Mouse (Mus musculus): ENCODE results near the gene Afdn.
"Not testable (repeated sequence)": the region's sequence is repeated elsewhere in the genome, so short reads cannot be mapped to it uniquely, and the experiment has no call there.

The Afdn gene

DNA sequence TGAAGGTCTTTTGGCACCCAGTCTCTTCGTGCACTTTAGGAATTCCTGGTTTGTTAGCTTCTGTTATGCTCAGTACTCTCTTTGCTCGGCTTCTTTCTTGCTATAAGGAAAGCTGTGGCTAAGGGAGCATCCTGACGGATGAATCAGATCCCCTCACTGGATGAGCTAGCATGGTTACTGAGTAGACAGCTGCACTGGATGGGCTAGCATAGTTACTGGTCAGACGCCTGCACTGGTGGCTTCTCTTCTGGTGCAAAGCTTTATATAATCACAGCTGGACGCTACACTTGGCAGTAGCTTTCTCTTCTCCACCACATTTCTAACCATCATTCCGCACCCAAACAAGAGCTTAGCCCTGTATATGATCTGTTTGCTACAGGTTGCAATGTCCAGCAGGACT, 5.4 kb upstream of the Afdn start:
- POLR2A ChIA-PET = interaction anchor here in 3 of 4 experiments (0.6 to 2.2 kb wide), 11 partner anchors 9 to 1768 kb away, joined by 3 to 8 read pairs (median 4); no protein-coding TSS in a partner anchor
- CTCF ChIA-PET = interaction anchor here in 1 of 4 experiments (1.9 kb wide), 1 partner anchor 73 kb away, joined by 4 read pairs; no protein-coding TSS in a partner anchor

DNA sequence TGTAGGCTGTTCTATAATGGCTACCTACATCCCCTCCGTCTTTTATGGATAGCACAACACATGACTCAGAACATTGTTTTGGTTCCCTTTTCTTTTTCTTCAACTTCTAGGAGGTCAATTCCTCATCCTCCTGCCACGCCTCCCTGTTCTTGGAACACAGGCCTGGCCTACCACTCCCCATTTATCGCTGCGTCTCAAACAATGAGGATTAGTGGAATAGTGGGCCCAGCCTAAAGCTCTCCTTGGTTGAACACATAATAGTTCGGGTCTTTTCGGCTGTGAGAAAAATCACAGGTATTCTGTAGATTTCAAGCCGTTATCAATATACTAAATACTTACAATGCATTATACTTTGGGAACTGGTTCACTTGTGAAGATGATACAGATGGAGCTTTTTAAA, 1.8 kb upstream of the Afdn start:
- POLR2A ChIA-PET = interaction anchor here in 3 of 4 experiments (0.6 to 2.9 kb wide), 16 partner anchors 8 to 421 kb away, joined by 3 to 27 read pairs (median 4); no protein-coding TSS in a partner anchor
- CTCF ChIA-PET = interaction anchor here in 2 of 4 experiments (0.6 to 1.1 kb wide), 3 partner anchors 10 to 77 kb away, joined by 3 to 4 read pairs (median 3); no protein-coding TSS in a partner anchor

DNA sequence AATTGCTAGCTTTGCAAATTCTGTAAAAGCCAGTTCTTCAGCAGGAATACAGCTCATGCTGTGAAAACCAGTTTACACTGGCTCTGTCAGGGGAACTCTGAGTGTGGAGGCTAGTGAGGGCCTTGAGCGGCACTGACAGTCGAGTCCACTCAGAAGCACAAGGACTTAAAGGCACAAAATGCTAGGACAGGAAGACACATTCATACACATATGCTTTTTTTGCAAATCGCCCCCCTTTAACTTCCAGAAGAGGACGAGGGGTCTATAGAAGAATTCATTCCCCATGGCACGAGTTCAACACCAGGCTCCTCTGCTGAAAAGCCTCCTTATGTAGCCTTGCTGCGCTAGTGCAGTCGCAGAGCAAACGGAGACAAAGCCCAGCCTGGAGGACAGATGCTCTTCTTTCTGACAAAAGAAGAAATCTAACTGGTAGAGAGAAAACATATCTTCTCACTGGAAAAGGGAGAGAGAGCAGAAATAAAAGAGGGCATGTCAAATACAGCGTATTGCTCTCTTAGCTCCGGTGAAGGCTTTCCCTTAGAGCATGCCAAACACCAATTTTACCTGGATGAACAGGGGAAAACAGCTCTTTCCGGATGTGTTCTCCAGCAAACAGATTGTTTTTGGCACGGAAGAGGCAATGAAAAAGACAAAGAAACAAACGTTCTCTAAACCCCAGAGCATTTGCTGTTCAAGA, 1.0 kb upstream of the Afdn start:
- ChIA-PET POLR2A (interaction anchor here in 3 of 4 experiments (0.7 to 2.9 kb wide), 23 partner anchors 9 to 101 kb away, joined by 3 to 27 read pairs (median 4); no protein-coding TSS in a partner anchor), CTCF (interaction anchor here in 3 of 4 experiments (0.6 to 1.1 kb wide), 4 partner anchors 10 to 78 kb away, joined by 3 to 4 read pairs (median 3); no protein-coding TSS in a partner anchor)

- POLR2A ChIA-PET = interaction anchor here in 3 of 4 experiments (0.7 to 2.9 kb wide), 9 partner anchors 11 to 102 kb away, joined by 3 to 27 read pairs (median 4); no protein-coding TSS in a partner anchor
- CTCF ChIA-PET = interaction anchor here in 1 of 4 experiments (1.0 kb wide), 1 partner anchor 79 kb away, joined by 3 read pairs; no protein-coding TSS in a partner anchor
Observed at GRCm38 (mm10) chr17:13760675-13761178, 388 bp downstream of the Afdn start.

DNA sequence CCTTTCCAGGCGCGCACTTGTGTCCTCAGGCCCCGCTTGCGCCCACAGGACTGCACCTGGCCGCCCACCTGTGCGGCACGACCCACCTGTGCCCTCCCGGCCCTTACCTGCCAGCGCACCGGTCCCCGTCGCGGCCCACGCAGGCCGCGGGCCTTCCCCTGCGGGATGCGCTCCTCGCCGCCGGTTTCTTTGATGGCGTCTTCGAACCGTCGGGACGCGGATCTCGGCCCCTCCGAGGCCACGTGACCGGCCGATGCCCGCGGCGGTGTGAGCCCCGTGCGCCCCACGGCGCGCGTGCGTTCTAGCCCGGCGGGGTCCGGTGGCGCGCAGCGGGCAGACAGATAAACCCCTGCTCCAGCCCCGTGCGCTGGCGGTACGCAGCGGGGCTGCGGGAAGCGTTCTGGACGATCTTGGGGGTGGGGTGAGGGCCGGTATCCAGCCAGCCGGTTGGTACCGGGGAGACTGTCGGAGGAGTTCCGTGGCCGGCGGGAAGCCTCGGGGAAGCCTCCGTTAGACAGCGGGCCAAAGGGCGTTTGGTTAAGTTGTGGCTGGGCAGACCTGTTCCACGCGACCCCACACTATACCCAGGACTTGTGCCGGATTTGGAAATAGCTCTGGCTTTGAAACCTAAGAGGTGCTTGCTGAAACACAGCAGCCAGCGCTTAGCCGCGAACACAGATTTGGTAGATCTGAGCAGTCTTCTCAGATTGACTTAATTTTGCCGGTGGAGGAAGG, 1.0 kb downstream of the Afdn start, which contains the start of gene Tcte2:
TSS of gene Tcte2 (minus strand) at position 647 of the 735 bp plus-strand sequence.
- POLR2A ChIA-PET = interaction anchor here in 3 of 4 experiments (0.6 to 2.9 kb wide), 18 partner anchors 10 to 753 kb away, joined by 3 to 27 read pairs (median 4); no protein-coding TSS in a partner anchor
- CTCF ChIA-PET = no interaction called here

GRCm38 (mm10) chr17:13763819-13764218, 3.5 kb downstream of the Afdn start:
- POLR2A ChIA-PET = interaction anchor here in 3 of 4 experiments (0.6 to 2.4 kb wide), 8 partner anchors 18 to 107 kb away, joined by 3 to 14 read pairs (median 4); no protein-coding TSS in a partner anchor
- CTCF ChIA-PET = no interaction called here

- CTCF ChIA-PET = not testable (repeated sequence)
- POLR2A ChIA-PET = interaction anchor here in 2 of 4 experiments (0.5 to 2.4 kb wide), 8 partner anchors 19 to 291 kb away, joined by 3 to 14 read pairs (median 4); no protein-coding TSS in a partner anchor
Observed at GRCm38 (mm10) chr17:13764911-13765310, 4.6 kb downstream of the Afdn start.

DNA sequence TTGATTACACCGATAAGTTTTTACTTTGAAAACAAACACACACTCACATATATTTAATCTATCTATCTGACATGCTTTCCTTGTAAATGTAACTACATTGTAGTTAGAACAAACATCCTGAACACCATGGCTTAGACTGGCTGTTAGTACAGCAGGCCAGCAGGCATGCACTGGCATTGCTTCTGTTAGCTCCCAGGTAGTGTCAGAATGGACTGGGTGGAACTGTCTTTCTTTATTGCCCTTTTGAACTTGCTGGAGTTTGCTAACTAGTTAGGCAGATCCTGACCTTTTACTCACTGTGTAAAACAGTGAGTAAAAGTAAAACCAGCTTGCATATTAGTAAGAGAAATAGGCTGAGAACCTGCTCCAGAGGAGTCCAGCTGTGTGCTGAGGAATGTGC, 8.2 kb downstream of the Afdn start:
- CTCF ChIA-PET = interaction anchor here in 3 of 4 experiments (0.5 to 1.6 kb wide), 15 partner anchors 9 to 296 kb away, joined by 3 to 24 read pairs (median 4); no protein-coding TSS in a partner anchor

DNA sequence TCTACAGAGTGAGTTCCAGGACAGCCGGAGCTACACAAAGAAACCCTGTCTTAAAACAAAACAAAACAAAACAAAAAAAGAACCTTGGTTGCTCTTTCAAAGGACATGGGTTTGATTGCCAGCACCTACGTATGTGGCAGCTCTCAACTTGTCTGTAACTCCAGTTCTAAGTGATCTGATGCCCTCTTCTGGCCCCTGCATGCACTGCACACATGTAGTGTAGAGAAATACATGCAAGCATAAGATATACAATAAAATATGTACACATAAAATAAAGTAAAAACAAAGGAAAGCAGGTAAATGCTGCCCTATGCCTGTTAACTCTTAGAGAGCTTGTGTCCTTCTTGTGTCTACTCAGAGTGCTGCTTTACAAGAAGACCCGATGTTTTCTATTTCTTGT, 8.9 kb downstream of the Afdn start:
- CTCF ChIA-PET = interaction anchor here (0.6 to 1.6 kb wide), 14 partner anchors 9 to 297 kb away, joined by 3 to 24 read pairs (median 5); no protein-coding TSS in a partner anchor
- POLR2A ChIA-PET = interaction anchor here in 3 of 4 experiments (0.5 to 2.1 kb wide), 18 partner anchors 8 to 297 kb away, joined by 3 to 13 read pairs (median 4); no protein-coding TSS in a partner anchor

More for the DNA sequence above, 8.2 kb downstream of the Afdn start:
- POLR2A ChIA-PET = interaction anchor here in 3 of 4 experiments (0.5 to 2.1 kb wide), 16 partner anchors 9 to 296 kb away, joined by 3 to 13 read pairs (median 4); no protein-coding TSS in a partner anchor

GRCm38 (mm10) chr17:13777676-13778075, 17.3 kb downstream of the Afdn start:
- ChIA-PET POLR2A (interaction anchor here in 2 of 4 experiments (0.6 to 1.3 kb wide), 5 partner anchors 9 to 120 kb away, joined by 3 to 5 read pairs (median 3); partner anchors contain the start of gene Tcte2 (in 1 of the 2)), CTCF (interaction anchor here in 1 of 4 experiments (1.5 kb wide), 1 partner anchor 9 kb away, joined by 7 read pairs; no protein-coding TSS in a partner anchor)

DNA sequence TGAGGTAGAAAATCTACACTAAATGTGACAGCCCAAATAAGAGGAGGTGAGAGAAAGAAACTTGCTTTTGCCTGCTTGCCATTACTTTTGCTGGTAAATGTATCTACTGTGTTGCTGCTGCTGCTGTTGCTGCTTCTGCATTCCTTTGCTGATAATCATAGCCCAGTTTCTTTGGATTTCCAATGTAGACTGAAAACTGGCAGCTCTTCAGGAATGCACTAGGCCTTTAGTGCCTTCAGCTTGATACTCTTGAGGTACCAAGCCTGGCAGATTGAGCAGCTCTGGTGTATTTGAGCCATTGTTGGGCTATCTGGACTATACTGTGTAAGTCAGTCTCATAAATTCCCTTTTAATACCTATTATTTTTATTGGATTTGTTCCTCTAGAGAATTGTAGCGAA, 18.5 kb downstream of the Afdn start:
- ChIA-PET POLR2A (no interaction called here), CTCF (no interaction called here)

DNA sequence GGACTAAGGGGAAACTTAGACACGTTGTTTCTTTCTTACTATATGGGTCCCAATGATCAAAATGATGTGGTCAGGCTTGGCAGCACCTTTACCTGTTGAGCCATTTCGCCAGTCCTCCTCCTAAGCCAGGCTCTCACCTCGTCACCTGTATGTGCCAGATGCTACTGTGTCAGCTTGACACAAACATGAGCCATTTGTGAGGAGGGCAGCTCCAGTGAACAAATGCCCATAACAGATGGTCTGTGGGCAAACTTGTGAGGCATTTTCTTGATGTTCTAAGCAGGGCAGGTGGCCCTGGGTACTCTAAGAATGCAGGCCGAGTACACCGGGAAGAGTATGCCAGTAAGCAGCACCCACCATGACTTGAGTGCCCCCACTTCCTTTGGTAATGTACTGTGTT, 21.6 kb downstream of the Afdn start:
- ChIA-PET POLR2A (interaction anchor here in 1 of 4 experiments (1.1 kb wide), 1 partner anchor 12 kb away, joined by 3 read pairs; no protein-coding TSS in a partner anchor), CTCF (no interaction called here)

GRCm38 (mm10) chr17:13783469-13783868, 23.1 kb downstream of the Afdn start:
- POLR2A ChIA-PET = interaction anchor here in 1 of 4 experiments (0.7 to 1.4 kb wide), 2 partner anchors 21 to 1520 kb away, joined by 3 read pairs; partner anchors contain the start of gene Tcte2
- CTCF ChIA-PET = interaction anchor here in 1 of 4 experiments (1.3 kb wide), 1 partner anchor 15 kb away, joined by 3 read pairs; no protein-coding TSS in a partner anchor

DNA sequence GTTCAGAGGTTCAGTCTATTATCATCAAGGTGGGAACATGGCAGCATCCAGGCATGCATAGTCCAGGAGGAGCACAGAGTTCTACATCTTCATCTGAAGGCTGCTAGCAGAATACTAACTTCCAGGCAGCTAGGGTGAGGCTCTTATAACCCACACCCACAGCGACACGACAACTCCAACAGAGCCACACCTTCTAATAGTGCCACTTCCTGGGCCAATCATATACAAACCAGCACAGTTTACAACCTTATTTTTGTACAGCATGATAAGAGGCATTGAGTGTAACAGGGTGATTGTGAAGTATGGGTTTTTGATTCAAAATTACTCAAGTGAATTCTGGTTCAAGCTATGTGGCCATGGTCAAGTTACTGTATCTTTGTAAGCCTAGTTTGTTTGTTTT, 29.7 kb downstream of the Afdn start:
- CTCF ChIA-PET, POLR2A ChIA-PET: not testable (repeated sequence)

GRCm38 (mm10) chr17:13797691-13798090, 37.4 kb downstream of the Afdn start:
- ChIA-PET CTCF (no interaction called here), POLR2A (no interaction called here)

- POLR2A ChIA-PET = interaction anchor here in 2 of 4 experiments (0.7 to 1.1 kb wide), 4 partner anchors 121 to 1728 kb away, joined by 3 read pairs; no protein-coding TSS in a partner anchor
- CTCF ChIA-PET = interaction anchor here in 1 of 4 experiments (0.7 kb wide), 1 partner anchor 121 kb away, joined by 3 read pairs; no protein-coding TSS in a partner anchor
Observed at GRCm38 (mm10) chr17:13802836-13803408, 42.6 kb downstream of the Afdn start.

- ChIA-PET POLR2A (interaction anchor here in 1 of 4 experiments (1.3 to 1.4 kb wide), 2 partner anchors 16 to 22 kb away, joined by 3 to 4 read pairs; no protein-coding TSS in a partner anchor), CTCF (no interaction called here)
Observed at GRCm38 (mm10) chr17:13806016-13806415, 45.7 kb downstream of the Afdn start.

- CTCF ChIA-PET = no interaction called here
- POLR2A ChIA-PET = no interaction called here
Observed at GRCm38 (mm10) chr17:13817789-13818188, 57.5 kb downstream of the Afdn start.

Data from embryonic stem cell, embryonic (primary cell).